Mouse (Mus musculus): ENCODE measurements at regions not wholly inside any gene's neighbourhood (a gene's known extent, or its start where the extent isn't known, plus 50 kb on each side); places are given as distances from the start of the nearest gene placed in this dataset.

GRCm38 (mm10) chr2:98112023-98112422 is 550.0 kb upstream of the Gm10801 start:
- no peak for DNase-seq (ENCODE audit: low spot score in 2 of 2)

DNA sequence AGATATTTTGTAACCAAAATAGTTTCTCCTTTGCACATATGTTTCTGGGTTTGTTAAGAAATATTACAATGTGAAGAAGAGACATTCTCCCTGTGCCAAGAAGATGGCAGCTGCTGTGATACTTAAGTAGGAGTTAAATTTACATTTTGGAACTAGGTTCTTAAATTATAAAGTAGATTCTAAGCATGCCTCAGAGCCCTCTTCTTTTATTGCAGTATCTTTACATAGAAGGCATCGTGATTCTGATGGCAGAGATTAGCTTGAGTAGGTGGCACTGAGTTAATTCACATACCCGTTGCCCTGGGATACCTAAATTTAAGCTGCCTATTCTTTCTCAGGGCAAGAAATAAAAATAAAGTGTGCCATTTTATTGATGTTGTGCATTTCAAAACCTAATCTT is 538.6 kb upstream of the Gm10801 start:
- DNase-seq (ENCODE audit: low spot score in 2 of 2) = peak; percentile 3 to 12

- peak in 1 of 2 experiments; percentile 3 for DNase-seq (ENCODE audit: low spot score in 2 of 2)
Measured at GRCm38 (mm10) chr2:98124646-98125045, 537.4 kb upstream of the Gm10801 start.

GRCm38 (mm10) chr2:98140461-98140860 is 521.6 kb upstream of the Gm10801 start:
- peak in 1 of 2 experiments; percentile 4 for DNase-seq (ENCODE audit: low spot score in 2 of 2)

DNA sequence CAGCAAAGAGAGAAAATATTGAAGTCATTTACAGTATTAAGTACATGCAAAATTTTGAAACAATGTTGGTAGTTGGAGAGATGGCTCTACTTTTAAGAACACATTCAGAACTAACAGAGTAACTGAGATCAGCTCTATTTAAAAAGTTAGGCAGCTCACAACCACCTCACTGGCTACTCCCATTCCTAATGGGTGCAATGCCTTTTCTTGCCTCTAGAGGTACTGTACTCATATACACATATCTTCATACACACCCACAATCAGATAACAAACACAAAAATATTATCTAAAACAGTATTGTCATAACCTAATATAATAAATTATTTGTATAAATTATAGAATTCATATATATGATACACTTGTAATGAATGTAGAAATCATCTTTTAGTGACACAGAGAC is 518.3 kb upstream of the Gm10801 start:
- no peak for DNase-seq (ENCODE audit: low spot score in 2 of 2)
